Mouse (Mus musculus): Measurements from ENCODE around the gene Snrpd3.
A peak's percentile ranks its signal among the peaks of the same experiment; 100 is the strongest.
"Not testable (repeated sequence)": the region's sequence is repeated elsewhere in the genome, so short reads cannot be mapped to it uniquely, and the experiment has no call there.

Snrpd3 gene

GRCm38 (mm10) chr10:75517073-75517757, at the start of gene Snrpd3:
Gene Snrpd3 (plus strand): TSS chr10:75517551.
- DNase-seq (ENCODE audit: low read depth, low spot score): peak; percentile 92

- DNase-seq (ENCODE audit: low read depth, low spot score): no peak
These were observed 43.9 kb upstream of the Snrpd3 start for GRCm38 (mm10) chr10:75473411-75473810.

DNA sequence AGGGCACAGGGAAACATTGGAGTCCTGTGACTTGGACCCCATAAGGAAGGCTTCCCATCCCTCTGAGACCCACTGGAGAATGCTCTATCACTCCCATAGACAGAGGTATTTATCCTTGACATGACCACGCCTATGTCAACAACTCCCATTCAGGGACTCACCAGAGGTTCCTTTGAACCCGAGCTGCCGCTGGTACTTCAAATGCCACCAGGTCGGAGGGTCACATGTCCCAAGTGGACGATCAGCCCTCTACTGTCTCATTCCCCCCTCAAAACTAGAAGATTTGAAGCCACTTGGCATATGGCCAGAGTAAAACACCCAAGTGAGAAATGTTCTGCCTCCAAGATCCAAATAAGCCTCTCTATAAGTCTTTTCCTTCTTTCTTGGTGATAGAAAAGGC, 42.8 kb upstream of the Snrpd3 start:
- DNase-seq (ENCODE audit: low read depth, low spot score): no peak

DNA sequence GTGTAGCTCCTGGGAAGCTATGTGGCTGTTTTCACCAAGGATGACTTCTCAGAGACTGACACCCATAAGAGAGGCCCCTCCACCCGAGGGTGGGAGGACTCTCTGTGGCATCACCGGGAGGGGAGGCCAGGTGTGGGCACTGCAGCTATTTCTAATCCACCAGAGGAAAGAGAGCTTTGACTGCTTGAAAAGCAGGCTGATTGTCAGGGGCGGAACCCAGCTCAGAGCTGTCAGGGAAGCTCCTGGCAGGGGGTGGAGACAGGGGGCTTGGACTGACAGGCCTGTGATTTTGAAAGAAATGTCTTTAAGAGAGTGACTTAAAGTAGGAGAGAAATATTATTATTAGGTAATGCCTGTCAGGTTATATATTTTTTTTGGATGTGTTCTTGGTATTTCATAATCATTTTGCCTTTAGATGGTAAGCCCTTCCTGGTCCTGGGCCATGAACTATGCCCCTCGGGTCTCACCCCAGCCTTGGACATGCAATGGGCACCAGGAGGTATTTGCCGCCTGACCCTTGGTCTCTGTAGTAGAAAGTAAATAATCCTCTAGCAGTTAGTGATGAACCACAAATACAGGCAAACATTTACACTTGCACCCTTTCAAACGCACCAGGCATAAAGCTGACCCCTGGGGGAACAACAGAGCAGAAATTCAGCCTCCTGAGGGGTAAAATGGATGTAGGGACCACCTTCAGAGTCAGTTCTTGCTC, 42.1 kb upstream of the Snrpd3 start:
- not testable (repeated sequence) for DNase-seq (ENCODE audit: low read depth, low spot score)

- DNase-seq (ENCODE audit: low read depth, low spot score): no peak
These were observed 40.3 kb upstream of the Snrpd3 start for GRCm38 (mm10) chr10:75477034-75477433.

- no peak for DNase-seq (ENCODE audit: low read depth, low spot score)
These were observed 37.4 kb upstream of the Snrpd3 start for GRCm38 (mm10) chr10:75479955-75480354.

DNA sequence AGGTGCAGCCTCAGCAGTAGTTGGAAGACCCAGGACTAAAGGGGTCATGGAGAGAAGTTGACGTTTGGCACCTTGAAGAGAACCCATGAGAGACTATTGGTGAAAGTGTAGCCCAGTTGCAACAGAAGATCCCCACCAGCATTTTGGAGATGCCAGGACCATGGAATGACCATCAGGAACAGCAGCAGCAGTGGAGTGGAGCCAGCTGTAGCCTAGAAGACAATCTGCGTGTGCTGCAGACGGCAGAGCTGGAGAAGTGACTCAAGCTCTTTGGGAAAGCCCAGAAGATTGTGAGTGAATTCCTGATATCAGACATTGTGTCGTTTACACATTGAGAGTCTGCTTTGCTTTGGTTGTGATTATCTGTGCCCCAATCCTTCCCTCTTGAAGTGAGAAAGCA, 35.6 kb upstream of the Snrpd3 start:
- no peak for DNase-seq (ENCODE audit: low read depth, low spot score)

DNA sequence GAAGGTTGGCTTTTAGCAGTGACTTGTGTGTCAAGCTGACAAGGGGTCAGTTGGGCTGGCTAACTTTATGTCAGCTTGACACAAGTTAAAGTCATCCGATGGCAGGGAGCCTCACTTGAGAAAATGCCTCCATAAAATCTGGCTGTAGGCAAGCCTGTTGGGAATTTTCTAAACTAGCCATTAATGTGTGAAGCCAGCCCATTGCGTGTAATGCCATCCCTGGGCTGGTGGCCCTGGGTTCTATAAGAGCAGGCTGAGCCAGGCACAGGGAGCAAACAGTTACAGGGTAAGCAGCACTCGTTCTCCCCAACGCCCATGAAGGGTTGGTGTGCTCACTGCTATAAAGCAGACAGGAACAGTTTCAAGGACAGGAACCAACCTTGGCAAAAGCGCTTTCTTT, 35.1 kb upstream of the Snrpd3 start:
- DNase-seq (ENCODE audit: low read depth, low spot score): no peak

DNA sequence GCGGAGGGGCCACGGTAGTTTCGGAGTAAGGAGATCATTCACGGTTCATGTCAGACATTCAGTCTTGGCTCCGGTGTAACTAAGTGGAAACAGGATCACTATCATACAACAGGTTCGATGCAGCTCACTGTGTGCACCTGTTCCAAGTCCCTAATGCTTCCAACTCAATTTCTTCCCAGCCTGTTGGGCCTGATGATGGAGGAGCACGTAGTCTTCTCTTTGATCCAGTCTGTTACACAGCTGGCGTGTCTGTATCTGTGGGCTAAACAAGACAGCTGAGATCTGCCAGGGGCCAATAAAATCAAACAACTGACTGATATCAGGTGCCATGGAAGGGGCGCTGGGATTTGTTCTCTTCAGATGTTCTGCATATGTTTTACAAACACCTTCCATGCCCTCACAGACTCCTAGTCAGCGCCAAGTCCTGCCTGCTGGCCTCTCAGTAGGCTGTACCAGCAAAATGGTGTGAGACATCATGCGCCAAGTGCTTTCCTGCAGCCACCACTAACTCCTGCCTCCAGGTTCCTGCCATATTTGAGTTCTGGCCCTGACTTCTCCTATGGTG, 34.4 kb upstream of the Snrpd3 start:
- DNase-seq (ENCODE audit: low read depth, low spot score): no peak

GRCm38 (mm10) chr10:75484066-75484465, 33.3 kb upstream of the Snrpd3 start:
- DNase-seq (ENCODE audit: low read depth, low spot score): no peak

DNA sequence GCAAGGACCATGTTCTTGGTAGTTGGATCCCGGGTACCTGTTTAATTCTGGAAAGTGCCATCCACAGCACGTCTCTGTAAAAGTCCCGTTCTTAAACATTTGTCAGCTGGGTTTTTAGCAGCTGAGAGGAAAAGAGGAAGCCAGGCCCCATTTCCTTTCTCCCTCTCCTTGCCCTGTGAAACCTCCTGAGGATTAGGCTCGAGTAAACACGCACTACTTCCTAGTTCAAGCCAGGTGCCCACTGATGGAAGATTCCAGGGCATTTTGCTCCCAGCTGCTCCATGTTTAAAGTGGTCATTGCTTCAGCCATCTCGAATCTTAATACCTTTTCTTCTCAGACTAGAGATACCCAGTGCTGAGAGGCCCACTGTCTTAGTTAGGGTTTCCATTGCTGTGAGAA, 32.6 kb upstream of the Snrpd3 start:
- DNase-seq (ENCODE audit: low read depth, low spot score): no peak

- DNase-seq (ENCODE audit: low read depth, low spot score): peak; percentile 39
These were observed 31.0 kb upstream of the Snrpd3 start for GRCm38 (mm10) chr10:75486086-75486979.

DNA sequence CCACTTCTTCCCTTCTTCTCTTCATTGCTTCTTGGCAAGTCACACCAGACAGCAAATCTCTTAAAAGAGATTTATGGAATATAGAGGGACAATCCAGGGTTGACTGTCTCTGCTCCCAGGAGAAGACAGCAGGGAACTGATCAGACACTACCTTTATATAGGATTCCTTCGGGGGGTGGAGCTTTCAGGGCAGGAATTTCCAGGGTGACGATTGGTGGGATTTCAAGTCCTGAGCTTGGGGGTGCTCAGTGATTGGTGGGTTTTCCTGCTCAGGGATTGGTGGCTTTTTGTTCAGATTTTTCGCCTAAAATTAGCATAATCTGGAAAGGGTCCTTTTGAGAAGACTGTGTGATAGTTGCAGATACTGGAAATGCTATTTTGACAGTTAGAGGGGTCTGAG, 30.2 kb upstream of the Snrpd3 start:
- DNase-seq (ENCODE audit: low read depth, low spot score): no peak

- DNase-seq (ENCODE audit: low read depth, low spot score): no peak
These were observed 27.8 kb upstream of the Snrpd3 start for GRCm38 (mm10) chr10:75489522-75489921.

- no peak for DNase-seq (ENCODE audit: low read depth, low spot score)
These were observed 26.6 kb upstream of the Snrpd3 start for GRCm38 (mm10) chr10:75490731-75491130.

DNA sequence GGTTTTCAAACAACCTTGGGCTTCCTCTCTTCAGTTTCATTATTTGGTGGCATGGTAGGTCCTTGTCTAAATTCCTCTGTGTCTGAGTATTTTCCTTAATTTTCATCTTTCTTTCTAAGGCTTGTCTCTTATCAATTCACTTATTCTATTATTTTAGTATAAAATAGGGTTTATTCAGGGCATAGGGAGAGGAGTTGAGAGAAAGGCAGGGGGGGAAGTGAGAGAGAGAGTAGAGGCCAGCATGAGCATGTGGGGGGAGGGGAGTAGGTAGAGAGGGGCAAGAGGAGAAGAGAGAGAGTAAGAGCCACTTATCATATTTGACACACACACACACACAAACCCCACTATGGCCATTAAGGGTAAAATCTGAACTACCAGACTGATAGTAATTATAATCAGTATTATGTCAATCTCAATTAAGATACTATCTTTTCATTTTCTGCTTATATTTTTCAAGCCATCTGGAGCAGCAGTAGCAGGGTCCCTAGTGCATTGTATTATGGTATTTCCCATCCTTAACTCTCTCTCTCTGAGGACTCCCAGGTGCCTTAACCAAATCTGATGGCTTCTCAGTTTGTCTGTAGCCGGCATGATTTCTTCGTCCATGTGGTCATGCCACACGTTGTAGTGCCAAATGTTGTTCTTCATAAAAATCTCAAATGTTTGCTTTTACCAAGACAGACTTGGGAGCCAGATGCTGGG, 26.0 kb upstream of the Snrpd3 start:
- DNase-seq (ENCODE audit: low read depth, low spot score): no peak

DNA sequence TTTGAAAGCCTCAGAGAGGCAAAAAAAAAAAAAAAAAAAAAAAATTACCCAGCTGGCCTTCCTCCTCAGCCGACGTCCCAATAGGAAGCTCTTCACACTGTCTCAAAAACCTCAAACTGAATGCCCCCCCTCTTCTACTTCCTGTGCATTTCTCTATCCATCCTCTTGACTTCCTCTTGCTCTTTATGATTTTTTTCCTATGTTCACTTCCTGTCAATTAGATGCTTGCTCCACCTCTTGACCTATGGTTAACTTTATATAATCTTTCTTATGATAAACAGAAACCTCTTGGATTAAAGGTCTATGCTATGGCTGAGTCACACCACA, 25.5 kb upstream of the Snrpd3 start:
- no peak for DNase-seq (ENCODE audit: low read depth, low spot score)

DNA sequence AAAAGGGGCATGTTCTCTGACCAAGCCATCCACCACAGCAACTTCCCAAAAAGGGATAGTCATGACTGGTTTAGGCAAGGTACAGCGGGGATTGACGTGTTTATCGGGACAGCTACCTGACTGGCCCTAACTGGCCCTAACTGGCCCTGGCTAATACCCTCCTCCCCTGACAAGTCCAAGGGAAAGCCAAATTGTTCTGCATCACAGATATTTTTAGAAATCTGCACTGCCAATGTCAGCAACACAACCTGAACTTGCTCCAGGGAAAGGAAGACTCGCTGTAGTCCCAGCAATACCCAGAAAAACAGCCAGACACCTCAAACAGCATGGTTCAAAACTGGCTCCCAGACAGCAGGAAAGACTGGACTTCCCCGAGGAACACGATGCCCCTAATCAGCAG, 22.0 kb upstream of the Snrpd3 start:
- DNase-seq (ENCODE audit: low read depth, low spot score): no peak

DNA sequence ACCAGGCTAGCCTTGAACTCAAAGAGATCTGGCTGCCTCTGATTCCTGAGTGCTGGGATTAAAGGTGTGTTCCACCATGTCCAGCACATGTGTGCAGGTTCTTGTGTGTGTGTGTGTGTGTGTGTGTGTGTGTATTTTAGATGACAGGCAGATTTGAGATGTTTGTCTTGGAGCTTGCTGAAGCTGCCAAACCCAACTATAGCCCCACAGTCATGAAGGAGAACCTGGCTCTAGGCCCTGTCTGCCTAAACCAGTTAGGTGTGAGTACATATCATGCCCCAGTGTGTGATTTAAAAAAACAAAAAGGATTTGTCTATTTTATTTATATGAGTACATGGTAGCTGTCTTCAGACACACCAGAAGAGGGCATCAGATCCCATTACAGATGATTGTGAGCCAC, 21.4 kb upstream of the Snrpd3 start:
- no peak for DNase-seq (ENCODE audit: low read depth, low spot score)

GRCm38 (mm10) chr10:75499214-75499613, 18.1 kb upstream of the Snrpd3 start:
- not testable (repeated sequence) for DNase-seq (ENCODE audit: low read depth, low spot score)

DNA sequence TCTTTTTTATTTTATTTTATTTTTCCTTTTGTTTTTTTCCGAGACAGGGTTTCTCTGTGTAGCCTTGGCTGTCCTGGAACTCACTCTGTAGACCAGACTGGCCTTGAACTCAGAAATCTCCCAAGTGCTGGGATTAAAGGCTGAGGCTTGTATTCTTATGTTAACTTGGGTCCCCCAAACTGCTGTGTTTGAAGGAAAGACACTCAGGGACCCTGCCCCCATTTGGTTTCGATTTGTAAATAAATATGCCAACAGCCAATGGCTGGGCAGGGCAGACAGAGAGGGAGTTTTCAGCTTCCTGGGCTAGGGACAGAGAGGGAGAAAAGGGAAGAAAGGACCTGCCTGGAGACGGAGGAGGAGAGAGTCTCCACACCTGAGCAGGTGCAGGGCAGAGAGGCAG, 17.6 kb upstream of the Snrpd3 start:
- no peak for DNase-seq (ENCODE audit: low read depth, low spot score)

DNA sequence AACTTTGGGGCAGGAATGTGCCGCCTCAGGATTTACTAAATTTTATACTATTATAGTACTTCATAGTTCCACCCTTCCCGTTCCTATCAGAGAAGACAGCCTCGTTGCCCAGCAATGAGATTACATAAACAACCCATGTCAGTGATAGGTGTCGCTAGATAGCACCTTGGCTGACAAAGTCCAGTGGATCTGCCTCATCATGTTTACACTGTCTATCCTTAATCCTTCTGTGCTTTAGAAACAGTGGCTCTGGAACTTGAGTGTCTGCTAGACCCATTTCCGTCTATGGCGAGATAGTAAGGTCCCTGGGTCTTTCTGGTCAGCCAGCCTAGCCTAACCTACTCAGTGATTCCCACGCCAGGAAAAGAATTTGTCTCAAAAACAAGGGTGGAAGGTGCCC, 17.0 kb upstream of the Snrpd3 start:
- no peak for DNase-seq (ENCODE audit: low read depth, low spot score)

All from brain, embryonic 18.5 days (tissue).